Comparison of ENCODE assay signal across 19 mouse cellular contexts in the genomic region with DNA sequence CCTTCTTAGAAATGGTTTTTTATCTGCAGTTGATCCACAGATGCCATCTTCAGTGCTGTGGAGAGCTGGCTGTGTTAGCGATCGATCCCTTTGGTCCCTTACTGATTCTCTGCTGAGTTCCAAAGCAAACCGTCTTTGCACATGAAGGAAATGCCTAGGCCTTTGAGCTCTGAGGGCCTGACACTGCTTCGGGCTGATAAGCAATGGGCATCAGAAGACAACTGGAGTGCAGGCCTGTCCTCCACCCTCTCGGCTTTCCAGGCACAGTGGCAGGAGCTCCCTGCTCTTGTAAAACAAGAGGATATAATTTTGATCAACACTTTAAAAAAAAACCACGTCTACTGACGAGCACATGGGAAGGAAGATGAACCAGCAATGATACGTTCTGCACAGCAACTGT.
"Had no signal": no experiment of that assay in that cellular context is flagged by ENCODE, and none has a peak within 500 bp of the region (broad histone marks: within the 10 kb centered on the region; RNA-seq: fewer than 3 reads in every experiment).

No protein-coding gene starts in this region.

- H3K9ac ChIP-seq: intestine, embryonic 15.5 days; kidney, embryonic 15.5 days; liver, embryonic 15.5 days; midbrain, embryonic 12.5 days; neural tube, embryonic 13.5 days had no signal

- H3K9me3 ChIP-seq: intestine, embryonic 15.5 days; kidney, embryonic 15.5 days; liver, embryonic 15.5 days had no signal

- ATAC-seq: intestine, embryonic 15.5 days; midbrain, embryonic 16.5 days had no signal

- H3K36me3 ChIP-seq: intestine, embryonic 15.5 days; kidney, embryonic 15.5 days; liver, embryonic 15.5 days; midbrain, embryonic 12.5 days; neural tube, embryonic 13.5 days had no signal

- H3K27ac ChIP-seq: intestine, embryonic 15.5 days; kidney, embryonic 15.5 days; liver, embryonic 15.5 days; midbrain, embryonic 12.5 days; neural tube, embryonic 13.5 days had no signal

- H3K4me3 ChIP-seq: intestine, embryonic 15.5 days; kidney, embryonic 15.5 days; liver, embryonic 15.5 days; midbrain, embryonic 12.5 days; myocyte; neural tube, embryonic 13.5 days had no signal

- H3K4me2 ChIP-seq: intestine, embryonic 15.5 days; kidney, embryonic 15.5 days; liver, embryonic 15.5 days; midbrain, embryonic 12.5 days; neural tube, embryonic 13.5 days had no signal

- DNase-seq: kidney, adult 11 months; kidney, adult 8-10 months; kidney, postnatal 10 days; kidney, postnatal 36 days; lung, adult 2 months; lung, postnatal 14 days; lung, postnatal 4 days; retina, postnatal 1 day; right cerebral cortex, postnatal 25 days; spleen, adult 18-20 months; thymus, adult 18-20 months; thymus, postnatal 36 days had no signal

- H3K4me1 ChIP-seq: intestine, embryonic 15.5 days had no signal

- H3K27me3 ChIP-seq: intestine, embryonic 15.5 days; kidney, embryonic 15.5 days; liver, embryonic 15.5 days; midbrain, embryonic 12.5 days; neural tube, embryonic 13.5 days had no signal
